Mouse (Mus musculus): ENCODE measurements around the gene Glis3. TPM values are rescaled to one million over a fixed set of nuclear protein-coding genes. Genes with fewer than 3 reads are reported as not detected.
A peak's percentile ranks its signal among the peaks of the same experiment; 100 is the strongest.

The Glis3 gene
- polyA plus RNA-seq, 1 experiment from 2014 or later = 4.1 TPM

GRCm38 (mm10) chr19:28559836-28560235 is 120.0 kb downstream of the Glis3 start:
- H3K4me2 ChIP-seq (replicated peaks) = no peak overlapping the region
- peaks cover 5% of the 10 kb centered on the region; the same call in 1 of the 2 replicates for H3K4me1 ChIP-seq (replicated peaks; ENCODE audit: control insufficient read depth, insufficient read depth, low read length)
- ATAC-seq (ENCODE audit: low FRiP score) (no peak), DNase-seq (ENCODE audit: low spot score) (no peak)
- H3K27ac ChIP-seq = no peak overlapping the region
- WGBS = 50% methylated on average over 7 of the region's 7 CpGs
- H3K36me3 ChIP-seq (replicated peaks; ENCODE audit: control insufficient read depth, insufficient read depth) = no peaks in the 10 kb centered on the region
- no peak overlapping the region for H3K4me3 ChIP-seq (replicated peaks; ENCODE audit: low read length)
- H3K9ac ChIP-seq = no peak overlapping the region
- no peaks in the 10 kb centered on the region for H3K27me3 ChIP-seq (ENCODE audit: control insufficient read depth, insufficient read depth, low read length)
- H3K9me3 ChIP-seq (ENCODE audit: control insufficient read depth, low read length) = no peaks in the 10 kb centered on the region

GRCm38 (mm10) chr19:28559400-28559799 is 120.5 kb downstream of the Glis3 start:
- ATAC-seq (ENCODE audit: low FRiP score) = no peak

GRCm38 (mm10) chr19:28558661-28559060 is 121.2 kb downstream of the Glis3 start:
- no peak overlapping the region for H3K9ac ChIP-seq
- no peak overlapping the region for H3K27ac ChIP-seq
- DNase-seq (ENCODE audit: low spot score) (no peak), ATAC-seq (ENCODE audit: low FRiP score) (no peak)
- no peak overlapping the region for H3K4me3 ChIP-seq (replicated peaks; ENCODE audit: low read length)
- peaks cover 5% of the 10 kb centered on the region; the same call in 1 of the 2 replicates for H3K4me1 ChIP-seq (replicated peaks; ENCODE audit: control insufficient read depth, insufficient read depth, low read length)
- H3K9me3 ChIP-seq (ENCODE audit: control insufficient read depth, low read length) = no peaks in the 10 kb centered on the region
- WGBS = 64% methylated on average over 8 of the region's 8 CpGs
- H3K27me3 ChIP-seq (ENCODE audit: control insufficient read depth, insufficient read depth, low read length) = no peaks in the 10 kb centered on the region
- no peaks in the 10 kb centered on the region for H3K36me3 ChIP-seq (replicated peaks; ENCODE audit: control insufficient read depth, insufficient read depth)
- H3K4me2 ChIP-seq (replicated peaks) = no peak overlapping the region

More at GRCm38 (mm10) chr19:28559400-28559799, 120.5 kb downstream of the Glis3 start:
- DNase-seq (ENCODE audit: low spot score) = no peak
- 74% methylated on average over 10 of the region's 10 CpGs for WGBS
- Histone ChIP-seq H3K9ac (no peak overlapping the region), H3K4me1 (replicated peaks; ENCODE audit: control insufficient read depth, insufficient read depth, low read length) (peaks cover 5% of the 10 kb centered on the region; the same call in 1 of the 2 replicates), H3K27me3 (ENCODE audit: control insufficient read depth, insufficient read depth, low read length) (no peaks in the 10 kb centered on the region), H3K4me2 (replicated peaks) (no peak overlapping the region), H3K27ac (no peak overlapping the region), H3K9me3 (ENCODE audit: control insufficient read depth, low read length) (no peaks in the 10 kb centered on the region), H3K4me3 (replicated peaks; ENCODE audit: low read length) (no peak overlapping the region), H3K36me3 (replicated peaks; ENCODE audit: control insufficient read depth, insufficient read depth) (no peaks in the 10 kb centered on the region)

GRCm38 (mm10) chr19:28557559-28558328 is 122.1 kb downstream of the Glis3 start:
- DNase-seq (ENCODE audit: low spot score) = no peak
- WGBS = 54% methylated on average over 5 of the region's 5 CpGs
- Histone ChIP-seq H3K27ac (no peak overlapping the region), H3K4me1 (replicated peaks; ENCODE audit: control insufficient read depth, insufficient read depth, low read length) (peaks cover 5% of the 10 kb centered on the region; the same call in 1 of the 2 replicates), H3K9me3 (ENCODE audit: control insufficient read depth, low read length) (no peaks in the 10 kb centered on the region), H3K27me3 (ENCODE audit: control insufficient read depth, insufficient read depth, low read length) (no peaks in the 10 kb centered on the region), H3K9ac (no peak overlapping the region), H3K36me3 (replicated peaks; ENCODE audit: control insufficient read depth, insufficient read depth) (no peaks in the 10 kb centered on the region), H3K4me3 (replicated peaks; ENCODE audit: low read length) (no peak overlapping the region), H3K4me2 (replicated peaks) (no peak overlapping the region)
- no peak for ATAC-seq (ENCODE audit: low FRiP score)

- 81% methylated on average over 6 of the region's 6 CpGs for WGBS
- Histone ChIP-seq H3K27ac (no peak overlapping the region), H3K9ac (no peak overlapping the region), H3K27me3 (ENCODE audit: control insufficient read depth, insufficient read depth, low read length) (no peaks in the 10 kb centered on the region), H3K36me3 (replicated peaks; ENCODE audit: control insufficient read depth, insufficient read depth) (no peaks in the 10 kb centered on the region), H3K4me2 (replicated peaks) (no peak overlapping the region), H3K4me3 (replicated peaks; ENCODE audit: low read length) (no peak overlapping the region), H3K9me3 (ENCODE audit: control insufficient read depth, low read length) (no peaks in the 10 kb centered on the region), H3K4me1 (replicated peaks; ENCODE audit: control insufficient read depth, insufficient read depth, low read length) (no peaks in the 10 kb centered on the region)
- ATAC-seq (ENCODE audit: low FRiP score) = no peak
- DNase-seq (ENCODE audit: low spot score) = no peak
Measured at GRCm38 (mm10) chr19:28555181-28555929, 124.5 kb downstream of the Glis3 start.

GRCm38 (mm10) chr19:28550611-28551010 is 129.3 kb downstream of the Glis3 start:
- H3K36me3 ChIP-seq (replicated peaks; ENCODE audit: control insufficient read depth, insufficient read depth) = no peaks in the 10 kb centered on the region
- no peak overlapping the region for H3K9ac ChIP-seq
- H3K9me3 ChIP-seq (ENCODE audit: control insufficient read depth, low read length) = no peaks in the 10 kb centered on the region
- H3K27me3 ChIP-seq (ENCODE audit: control insufficient read depth, insufficient read depth, low read length) = no peaks in the 10 kb centered on the region
- no peak overlapping the region for H3K4me2 ChIP-seq (replicated peaks)
- ATAC-seq (ENCODE audit: low FRiP score) (no peak), DNase-seq (ENCODE audit: low spot score) (peak; percentile 34)
- WGBS = 47% methylated on average over 8 of the region's 8 CpGs
- H3K27ac ChIP-seq = no peak overlapping the region
- H3K4me1 ChIP-seq (replicated peaks; ENCODE audit: control insufficient read depth, insufficient read depth, low read length) = no peaks in the 10 kb centered on the region
- H3K4me3 ChIP-seq (replicated peaks; ENCODE audit: low read length) = no peak overlapping the region

- ATAC-seq (ENCODE audit: low FRiP score) (no peak), DNase-seq (ENCODE audit: low spot score) (no peak)
- Histone ChIP-seq H3K27me3 (ENCODE audit: control insufficient read depth, insufficient read depth, low read length) (no peaks in the 10 kb centered on the region), H3K9me3 (ENCODE audit: control insufficient read depth, low read length) (no peaks in the 10 kb centered on the region), H3K27ac (no peak overlapping the region), H3K4me3 (replicated peaks; ENCODE audit: low read length) (no peak overlapping the region), H3K4me1 (replicated peaks; ENCODE audit: control insufficient read depth, insufficient read depth, low read length) (no peaks in the 10 kb centered on the region), H3K36me3 (replicated peaks; ENCODE audit: control insufficient read depth, insufficient read depth) (no peaks in the 10 kb centered on the region), H3K4me2 (replicated peaks) (no peak overlapping the region), H3K9ac (no peak overlapping the region)
- 94% methylated on average over 3 of the region's 3 CpGs for WGBS
Measured at GRCm38 (mm10) chr19:28546933-28547332, 132.9 kb downstream of the Glis3 start.

GRCm38 (mm10) chr19:28545493-28545892 is 134.4 kb downstream of the Glis3 start:
- Histone ChIP-seq H3K4me3 (replicated peaks; ENCODE audit: low read length) (no peak overlapping the region), H3K9ac (no peak overlapping the region), H3K4me1 (replicated peaks; ENCODE audit: control insufficient read depth, insufficient read depth, low read length) (no peaks in the 10 kb centered on the region), H3K4me2 (replicated peaks) (no peak overlapping the region), H3K9me3 (ENCODE audit: control insufficient read depth, low read length) (no peaks in the 10 kb centered on the region), H3K36me3 (replicated peaks; ENCODE audit: control insufficient read depth, insufficient read depth) (no peaks in the 10 kb centered on the region), H3K27ac (no peak overlapping the region), H3K27me3 (ENCODE audit: control insufficient read depth, insufficient read depth, low read length) (no peaks in the 10 kb centered on the region)
- DNase-seq (ENCODE audit: low spot score) (no peak), ATAC-seq (ENCODE audit: low FRiP score) (no peak)
- WGBS = 24% methylated on average over 1 of the region's 1 CpGs

- no peaks in the 10 kb centered on the region for H3K9me3 ChIP-seq (ENCODE audit: control insufficient read depth, low read length)
- H3K4me3 ChIP-seq (replicated peaks; ENCODE audit: low read length) = no peak overlapping the region
- ATAC-seq (ENCODE audit: low FRiP score) = no peak
- no peak overlapping the region for H3K27ac ChIP-seq
- no peak for DNase-seq (ENCODE audit: low spot score)
- no peak overlapping the region for H3K9ac ChIP-seq
- H3K27me3 ChIP-seq (ENCODE audit: control insufficient read depth, insufficient read depth, low read length) = no peaks in the 10 kb centered on the region
- 48% methylated on average over 9 of the region's 9 CpGs for WGBS
- no peaks in the 10 kb centered on the region for H3K36me3 ChIP-seq (replicated peaks; ENCODE audit: control insufficient read depth, insufficient read depth)
- H3K4me2 ChIP-seq (replicated peaks) = no peak overlapping the region
- H3K4me1 ChIP-seq (replicated peaks; ENCODE audit: control insufficient read depth, insufficient read depth, low read length) = no peaks in the 10 kb centered on the region
Measured at GRCm38 (mm10) chr19:28538813-28539212, 141.1 kb downstream of the Glis3 start.
